Mouse (Mus musculus) kidney, postnatal 4 days (tissue): ENCODE results near the gene Fhad1.
"Not testable (repeated sequence)": the region's sequence is repeated elsewhere in the genome, so short reads cannot be mapped to it uniquely, and the experiment has no call there.

Experiments
- DNase-seq, 2 experiments: peaks; one replicate each; pipeline ENCODE4 v3.0.0; 2021; ENCODE audit warnings: mixed read lengths in 2 of 2

Fhad1 gene

GRCm38 (mm10) chr4:142039662-142040353 is 24.9 kb upstream of the Fhad1 start:
- no peak for DNase-seq

- DNase-seq: no peak
These were observed 23.0 kb upstream of the Fhad1 start for GRCm38 (mm10) chr4:142037897-142038296.

- no peak for DNase-seq
These were observed 13.7 kb upstream of the Fhad1 start for GRCm38 (mm10) chr4:142028533-142028932.

- DNase-seq: peak; percentile 55 to 60
These were observed 12.1 kb upstream of the Fhad1 start for GRCm38 (mm10) chr4:142026965-142027364.

GRCm38 (mm10) chr4:142024536-142024935 is 9.7 kb upstream of the Fhad1 start:
- no peak for DNase-seq

DNA sequence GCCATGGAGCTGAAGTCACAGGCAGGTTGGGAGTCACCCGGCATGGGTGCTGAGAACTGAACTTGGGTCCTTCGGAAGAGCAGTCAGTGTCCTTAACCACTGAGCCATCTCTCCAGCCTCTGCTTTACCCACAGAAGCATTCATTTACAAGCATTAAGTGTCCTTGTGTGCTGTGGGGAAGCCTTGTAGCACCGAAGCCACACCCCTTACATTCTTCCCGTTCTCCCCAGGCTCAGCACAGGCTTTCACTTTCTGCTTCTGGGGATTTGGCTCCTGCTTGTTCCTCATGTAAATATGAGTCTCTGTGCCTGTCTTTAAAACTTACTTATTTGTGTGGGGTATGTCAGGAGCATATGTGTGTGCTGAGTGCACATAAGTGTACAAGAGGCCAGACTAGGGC is 8.3 kb upstream of the Fhad1 start:
- DNase-seq: no peak

DNA sequence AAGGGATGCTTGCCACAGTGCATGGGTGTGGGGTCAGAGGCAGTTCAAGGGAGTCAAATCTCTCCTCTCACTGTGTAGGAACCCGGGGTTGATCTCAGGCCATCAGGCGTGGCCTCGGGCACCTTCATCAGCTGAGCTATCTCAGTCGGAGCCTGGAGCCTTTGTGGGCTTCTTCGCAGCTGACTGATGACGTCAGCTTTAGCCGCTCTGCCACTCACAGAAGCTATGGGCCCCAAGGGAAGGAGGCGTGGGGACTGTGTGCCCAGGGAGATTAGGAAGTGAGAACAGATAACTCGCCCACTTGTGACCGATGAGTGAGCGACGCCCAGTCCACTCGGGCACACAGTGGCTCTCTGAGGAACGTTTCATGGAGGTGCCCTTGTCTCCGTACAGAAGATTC is 2.8 kb upstream of the Fhad1 start:
- peak in 1 of 2 experiments; percentile 27 for DNase-seq

- DNase-seq: no peak
These were observed 3.6 kb downstream of the Fhad1 start for GRCm38 (mm10) chr4:142011236-142011635.

- DNase-seq: no peak
These were observed 4.4 kb downstream of the Fhad1 start for GRCm38 (mm10) chr4:142010441-142010840.

DNA sequence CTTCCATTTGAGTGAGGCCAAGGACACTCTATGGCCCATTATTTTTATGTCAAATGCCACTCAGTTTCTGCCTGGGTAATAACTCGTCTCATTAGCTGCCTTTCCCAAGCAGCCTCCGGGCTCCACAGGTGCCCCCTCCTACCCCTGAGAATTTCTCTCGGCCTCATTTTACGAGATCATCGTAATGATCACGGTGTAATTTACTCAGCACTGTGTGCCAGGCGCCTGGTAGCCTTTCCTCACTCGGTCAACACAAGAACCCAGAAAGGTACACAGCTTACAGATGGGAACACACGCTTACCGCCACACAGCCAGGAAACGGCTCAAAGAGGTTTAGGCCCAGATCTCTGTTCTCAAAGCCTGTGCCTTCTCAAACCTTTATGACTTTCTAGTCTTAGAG is 6.7 kb downstream of the Fhad1 start:
- DNase-seq: no peak

- DNase-seq: peak in 1 of 2 experiments; percentile 48
These were observed 14.3 kb downstream of the Fhad1 start for GRCm38 (mm10) chr4:142000581-142000980.

DNA sequence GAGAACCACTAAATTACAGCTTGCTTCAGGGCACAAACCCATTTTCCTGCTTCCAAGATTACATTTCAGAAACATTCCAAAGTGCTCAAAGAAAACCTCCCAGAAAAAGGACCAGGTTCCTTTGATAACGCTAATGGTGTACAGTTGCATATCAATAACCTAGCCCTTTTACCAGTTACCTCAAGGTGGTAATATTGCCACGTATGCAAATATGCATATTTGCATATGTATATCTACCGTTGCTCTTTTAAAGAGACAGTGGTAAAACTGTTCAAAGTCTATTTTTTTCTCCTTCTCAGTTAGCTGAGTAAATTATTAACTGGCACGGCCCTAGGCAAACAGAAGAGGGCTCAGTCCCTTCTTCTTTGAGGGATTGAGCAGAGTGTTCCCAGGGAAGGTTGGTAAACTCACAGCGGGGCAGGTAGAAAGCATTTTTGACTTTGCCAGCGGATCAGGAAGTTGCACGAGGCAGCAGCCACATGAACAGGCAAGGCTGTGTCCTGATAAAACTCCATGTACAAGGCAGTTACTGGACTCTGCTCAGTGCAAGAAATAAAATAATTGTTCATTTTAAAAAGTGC is 15.3 kb downstream of the Fhad1 start:
- peak in 1 of 2 experiments; percentile 35 for DNase-seq

GRCm38 (mm10) chr4:141998282-141998821 is 16.5 kb downstream of the Fhad1 start:
- DNase-seq: peak in 1 of 2 experiments; percentile 50

DNA sequence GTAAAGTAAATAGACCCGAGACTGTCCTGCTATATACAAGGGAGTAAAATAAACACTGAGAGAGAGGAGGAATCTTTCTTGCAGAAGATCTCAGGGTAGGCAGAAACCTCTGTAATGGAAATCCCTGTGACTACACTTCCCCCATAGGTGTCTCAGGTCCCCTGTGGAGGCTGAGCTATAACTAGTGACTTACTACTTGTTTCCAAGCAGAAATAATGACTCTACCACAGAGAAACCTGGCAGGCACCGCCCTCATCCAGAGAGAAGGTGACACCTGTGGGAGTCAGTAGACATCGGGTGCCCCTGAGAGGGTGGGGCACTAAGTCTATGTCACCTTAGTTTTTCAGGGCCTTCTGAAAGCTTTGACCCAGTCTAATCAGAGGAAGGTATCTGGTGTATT is 18.0 kb downstream of the Fhad1 start:
- DNase-seq: no peak

DNA sequence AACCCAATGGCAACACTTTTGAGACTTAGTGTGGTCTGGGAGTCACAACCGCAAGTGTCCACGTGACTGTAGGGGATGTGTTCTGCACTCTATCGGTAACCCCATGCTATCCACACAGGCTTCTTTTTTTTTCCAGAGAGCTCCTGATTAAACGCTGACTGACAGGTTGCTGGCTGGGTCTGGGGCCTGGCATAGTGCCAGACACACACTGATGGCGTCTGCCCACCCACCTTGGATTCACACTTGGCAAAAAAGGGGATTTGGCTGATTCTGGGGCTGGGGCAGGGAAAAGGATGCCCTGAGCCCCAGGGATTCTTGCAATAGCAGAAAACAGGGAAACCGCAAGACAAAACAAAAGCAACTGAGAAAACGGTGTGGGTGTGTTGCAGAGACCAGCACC is 18.8 kb downstream of the Fhad1 start:
- DNase-seq: no peak

DNA sequence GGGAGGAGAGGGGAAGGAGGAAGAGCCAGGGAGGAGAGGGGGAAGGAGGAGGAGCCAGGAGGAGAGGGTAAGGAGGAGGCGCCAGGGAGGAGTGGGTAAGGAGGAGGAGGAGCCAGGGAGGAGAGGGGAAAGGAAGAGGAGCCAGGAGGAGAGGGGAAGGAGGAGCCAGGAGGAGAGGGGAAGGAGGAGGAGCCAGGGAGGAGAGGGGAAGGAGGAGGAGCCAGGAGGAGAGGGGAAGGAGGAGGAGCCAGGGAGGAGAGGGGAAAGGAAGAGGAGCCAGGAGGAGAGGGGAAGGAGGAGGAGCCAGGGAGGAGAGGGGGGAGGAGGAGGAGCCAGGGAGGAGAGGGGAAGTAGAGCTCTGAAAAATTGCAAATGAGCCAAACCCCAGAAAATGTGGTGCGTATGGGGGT is 20.8 kb downstream of the Fhad1 start:
- not testable (repeated sequence) for DNase-seq

- no peak for DNase-seq
These were observed 21.4 kb downstream of the Fhad1 start for GRCm38 (mm10) chr4:141993347-141994061.

DNA sequence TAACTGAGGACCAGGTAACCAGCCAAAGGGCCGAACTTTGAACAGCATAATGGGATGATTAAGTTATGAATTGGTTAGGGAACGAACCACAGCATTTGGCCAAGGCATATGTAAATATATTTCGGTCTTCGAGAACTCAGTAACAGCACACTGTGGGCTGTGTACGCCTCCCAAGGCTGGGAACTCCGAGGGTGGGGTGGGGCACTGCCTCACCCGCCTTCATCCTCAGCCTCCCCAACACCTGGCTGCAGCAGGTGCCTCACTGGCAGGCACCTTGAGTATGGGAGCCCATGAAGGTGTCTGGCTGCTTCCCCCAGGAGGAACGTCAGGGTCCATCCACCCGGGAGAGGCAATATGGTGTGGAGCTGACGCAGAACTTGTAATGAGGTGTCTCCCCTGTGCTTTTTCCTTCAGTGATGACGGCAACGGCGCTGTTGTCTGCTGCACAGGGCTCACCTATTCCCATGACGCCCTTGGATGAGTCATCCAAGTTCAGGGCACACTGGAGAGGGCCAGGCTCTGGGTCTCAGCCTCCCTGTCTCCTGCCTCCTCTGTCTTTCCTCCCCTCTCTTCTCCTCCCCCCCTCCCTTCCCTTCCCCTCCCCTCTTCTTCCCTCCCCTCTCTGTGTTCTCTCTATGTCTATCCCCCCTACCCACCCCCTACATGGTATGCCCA is 22.2 kb downstream of the Fhad1 start:
- no peak for DNase-seq

DNA sequence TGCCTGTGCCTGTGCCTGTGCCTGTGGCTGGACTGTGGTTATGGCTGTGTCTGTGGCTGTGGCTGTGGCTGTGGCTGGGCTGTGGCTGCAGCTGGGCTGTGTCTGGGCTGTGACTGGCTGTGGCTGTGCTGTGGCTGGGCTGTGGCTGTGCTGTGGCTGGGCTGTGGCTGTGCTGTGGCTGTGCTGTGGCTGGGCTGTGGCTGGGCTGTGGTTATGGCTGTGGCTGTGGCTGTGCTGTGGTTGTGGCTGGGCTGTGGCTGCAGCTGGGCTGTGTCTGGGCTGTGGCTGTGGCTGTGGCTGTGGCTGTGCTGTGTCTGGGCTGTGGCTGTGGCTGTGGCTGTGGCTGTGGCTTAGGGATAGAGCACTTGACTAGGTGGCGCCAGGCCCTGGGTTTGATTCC is 26.7 kb downstream of the Fhad1 start:
- DNase-seq: no peak

DNA sequence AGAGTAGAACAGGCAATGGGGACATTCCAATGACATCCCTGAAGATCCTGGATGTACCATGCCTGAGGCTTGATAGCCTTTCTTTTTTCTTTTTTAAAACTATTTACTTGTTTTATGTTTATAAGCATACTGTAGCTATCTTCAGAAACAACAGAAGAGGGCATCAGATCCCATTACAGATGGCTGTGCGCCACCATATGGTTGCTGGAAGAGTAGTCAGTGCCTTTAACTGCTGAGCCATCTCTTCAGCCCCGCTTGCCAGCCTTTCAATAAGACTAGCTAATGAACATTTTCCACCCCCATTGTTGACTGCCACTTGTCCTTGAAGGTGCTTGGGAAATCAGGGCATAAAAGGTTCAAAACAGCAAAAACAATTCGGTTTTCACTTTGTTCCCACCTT is 31.2 kb downstream of the Fhad1 start:
- peak in 1 of 2 experiments; percentile 26 for DNase-seq

- no peak for DNase-seq
These were observed 33.4 kb downstream of the Fhad1 start for GRCm38 (mm10) chr4:141981475-141981874.

GRCm38 (mm10) chr4:141978582-141978981 is 36.3 kb downstream of the Fhad1 start:
- no peak for DNase-seq

- DNase-seq: no peak
These were observed 37.5 kb downstream of the Fhad1 start for GRCm38 (mm10) chr4:141977346-141977745.
